Mouse (Mus musculus): Measurements from ENCODE around the gene Sh3gl3.

DNA sequence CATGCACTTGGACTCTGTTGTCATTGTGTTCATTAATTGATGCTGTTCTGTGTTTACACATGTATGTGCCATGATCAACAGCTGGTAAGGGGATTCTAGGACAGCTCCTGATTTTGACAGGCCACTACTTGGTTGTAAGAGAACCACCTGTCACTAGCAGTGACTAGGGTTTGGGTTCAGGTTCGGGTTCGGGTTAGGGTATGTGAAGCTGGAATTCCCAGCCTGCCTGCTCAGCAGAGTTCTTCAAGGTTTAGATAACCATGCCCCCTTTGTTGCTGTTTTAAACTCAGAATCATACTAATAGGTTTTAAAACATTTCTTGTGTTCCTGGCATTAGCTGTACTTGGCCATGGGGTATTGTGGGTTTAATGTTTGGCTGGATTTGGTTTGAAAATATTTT, 173.1 kb downstream of the Sh3gl3 start:
- TF ChIP-seq CTCF (IDR thresholded peaks at IDR 0.05; ENCODE audit: low read depth, low read length) (no peak), POLR2A (IDR thresholded peaks at IDR 0.05; ENCODE audit: borderline replicate concordance, low read depth, low read length) (no peak)
